Mouse (Mus musculus) ES-Bruce4 (cell line): ENCODE results near the gene Nmi. TPM values are rescaled to one million over a fixed set of nuclear protein-coding genes. Genes with fewer than 3 reads are reported as not detected.

ENCODE experiments used
- H3K27ac ChIP-seq: 2 replicates; pipeline ENCODE4 v1.5.1; 2012; ENCODE audit warnings: low read length, inconsistent platforms; ENCODE audit not compliant: insufficient read depth
- H3K27me3 ChIP-seq: 2 replicates; pipeline ENCODE4 v1.6.1; 2012; ENCODE audit warnings: mild to moderate bottlenecking, low read length, inconsistent platforms; ENCODE audit not compliant: control insufficient read depth, poor library complexity, insufficient read depth, severe bottlenecking
- H3K36me3 ChIP-seq: 2 replicates; pipeline ENCODE4 v1.6.1; 2012; ENCODE audit warnings: inconsistent platforms, mild to moderate bottlenecking, low read length, moderate library complexity; ENCODE audit not compliant: control insufficient read depth, poor library complexity, insufficient read depth, severe bottlenecking
- H3K4me1 ChIP-seq: one replicate; pipeline ENCODE4 v1.8.1; 2011; ENCODE audit warnings: low read length; ENCODE audit not compliant: control insufficient read depth, insufficient read depth
- H3K4me3 ChIP-seq: 2 replicates; pipeline ENCODE4 v1.5.1; 2011; ENCODE audit warnings: low read depth, mild to moderate bottlenecking, low read length
- H3K9ac ChIP-seq: 2 replicates; pipeline ENCODE4 v1.6.1; 2012; ENCODE audit warnings: low read depth, mild to moderate bottlenecking, inconsistent platforms; ENCODE audit not compliant: poor library complexity, severe bottlenecking
- H3K9me3 ChIP-seq: replicated peaks from 2 replicates; pipeline ENCODE4 v1.6.1; 2012; ENCODE audit warnings: mild to moderate bottlenecking, low read length, inconsistent platforms; ENCODE audit not compliant: control insufficient read depth, poor library complexity, insufficient read depth, severe bottlenecking
- CTCF ChIP-seq: IDR thresholded peaks from one replicate; pipeline ENCODE4 v1.8.1; 2011; ENCODE audit warnings: low read depth, low read length
- EP300 ChIP-seq: IDR thresholded peaks from 2 replicates; pipeline ENCODE4 v1.6.1; 2011; ENCODE audit warnings: low read depth, low read length; ENCODE audit not compliant: insufficient read depth
- POLR2A ChIP-seq: IDR thresholded peaks from one replicate; pipeline ENCODE4 v1.8.1; 2011; ENCODE audit warnings: low read length; ENCODE audit not compliant: insufficient read depth
- polyA plus RNA-seq: library from polyadenylated mRNA; stranded (reverse); fragments of >200 nt; gene quantifications from 2 replicates; pipeline ENCODE4 v1.2.4, GENCODE M21; 2011; ENCODE audit warnings: low read depth; ENCODE audit not compliant: missing spikeins, insufficient read depth, insufficient read length

The Nmi gene
- polyA plus RNA-seq, 1 experiment: 3.6 TPM

DNA sequence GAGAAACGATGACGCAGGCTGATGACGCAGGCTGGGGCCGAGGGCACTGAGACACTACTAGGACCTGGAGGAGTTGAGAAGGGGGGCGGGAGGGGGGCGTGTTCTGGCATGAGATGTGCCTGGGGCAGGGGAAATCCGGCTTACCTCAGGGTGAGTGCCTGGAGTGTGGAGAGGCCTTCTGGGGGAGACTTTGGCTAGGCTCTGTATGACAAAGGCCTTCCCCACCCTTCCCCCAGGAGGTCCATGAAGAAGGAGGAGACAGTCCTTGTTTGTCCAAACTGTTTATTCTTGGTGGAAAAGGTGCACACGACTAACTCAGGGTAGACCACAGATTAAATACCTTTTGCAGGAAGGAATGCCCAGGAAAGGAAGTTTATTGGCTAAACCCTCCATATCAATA is 28.2 kb upstream of the Nmi start:
- Histone ChIP-seq H3K36me3 (no peaks in the 10 kb centered on the region), H3K9me3 (no peaks in the 10 kb centered on the region), H3K4me3 (no peak overlapping the region), H3K27ac (no peak overlapping the region), H3K27me3 (no peaks in the 10 kb centered on the region), H3K4me1 (no peaks in the 10 kb centered on the region), H3K9ac (no peak overlapping the region)
- TF ChIP-seq EP300 (0 out of 2 replicates have a peak, but pooled peaks have one; percentile 34), POLR2A (no peak)

DNA sequence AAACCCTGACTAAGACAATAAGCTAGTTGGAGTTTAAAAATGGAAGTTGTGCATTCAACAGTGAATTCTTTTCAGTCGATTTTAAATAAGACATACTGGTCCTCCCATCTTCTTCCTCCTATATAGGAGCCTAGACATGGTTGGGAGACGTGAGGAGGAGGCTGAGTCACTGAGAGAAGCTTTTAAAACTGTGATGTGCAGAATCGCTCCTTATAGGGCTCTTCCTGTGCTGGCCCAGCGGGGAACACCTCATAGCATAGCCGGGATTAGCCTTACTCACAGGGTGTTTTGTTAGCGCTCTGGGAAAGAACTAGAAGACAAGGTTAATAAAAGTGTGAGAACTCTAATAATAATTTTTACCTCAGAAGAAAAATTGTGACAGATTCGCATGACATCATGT is 26.7 kb upstream of the Nmi start:
- H3K9ac ChIP-seq: no peak overlapping the region
- H3K4me1 ChIP-seq: no peaks in the 10 kb centered on the region
- H3K4me3 ChIP-seq: no peak overlapping the region
- no peaks in the 10 kb centered on the region for H3K27me3 ChIP-seq
- TF ChIP-seq CTCF: no peak
- no peak for TF ChIP-seq POLR2A
- no peak for TF ChIP-seq EP300
- no peaks in the 10 kb centered on the region for H3K9me3 ChIP-seq
- no peaks in the 10 kb centered on the region for H3K36me3 ChIP-seq
- no peak overlapping the region for H3K27ac ChIP-seq

DNA sequence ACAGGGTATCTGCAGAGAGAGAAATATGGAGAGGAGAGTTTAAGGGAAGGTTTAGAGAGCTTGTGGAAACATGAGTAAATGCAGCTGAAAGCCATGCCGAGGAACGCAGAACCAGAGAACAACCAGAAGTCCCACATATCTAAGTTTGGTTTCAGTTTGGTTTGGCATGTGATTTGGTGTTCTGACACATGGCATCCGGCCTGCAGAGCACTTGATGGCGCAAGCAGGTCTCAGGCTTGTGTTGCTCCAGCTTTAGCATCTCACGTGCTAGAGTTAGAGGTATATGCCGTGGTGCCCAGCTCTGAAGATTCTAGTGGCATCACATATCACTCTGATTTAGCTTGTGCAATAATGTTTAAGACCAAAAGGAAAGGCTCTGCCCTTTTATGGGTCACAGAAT is 18.2 kb upstream of the Nmi start:
- H3K4me1 ChIP-seq: no peaks in the 10 kb centered on the region
- H3K4me3 ChIP-seq: no peak overlapping the region
- no peak overlapping the region for H3K9ac ChIP-seq
- no peaks in the 10 kb centered on the region for H3K27me3 ChIP-seq
- H3K36me3 ChIP-seq: no peaks in the 10 kb centered on the region
- no peak for TF ChIP-seq POLR2A
- TF ChIP-seq EP300: no peak
- TF ChIP-seq CTCF: no peak
- H3K9me3 ChIP-seq: no peaks in the 10 kb centered on the region
- H3K27ac ChIP-seq: no peak overlapping the region

DNA sequence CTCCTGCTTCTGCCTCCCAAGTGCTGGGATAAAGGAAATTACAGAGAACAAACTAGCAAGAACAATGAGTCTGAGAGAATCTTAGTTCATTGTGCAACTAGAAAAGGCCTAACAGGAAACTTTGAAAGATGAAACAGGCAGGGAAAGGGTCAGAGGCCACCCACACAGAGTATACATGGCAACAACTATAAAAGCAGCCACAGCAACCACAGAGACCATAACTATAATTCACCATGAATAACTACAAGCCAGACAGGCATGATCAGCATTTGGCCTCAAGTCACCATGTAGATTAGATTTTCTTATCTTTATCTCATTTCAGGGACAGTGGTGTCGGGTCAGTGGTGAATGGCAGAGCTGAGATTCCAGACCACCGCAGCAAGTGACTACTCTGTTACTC is 16.3 kb upstream of the Nmi start:
- H3K27me3 ChIP-seq: no peaks in the 10 kb centered on the region
- no peaks in the 10 kb centered on the region for H3K36me3 ChIP-seq
- H3K4me1 ChIP-seq: no peaks in the 10 kb centered on the region
- TF ChIP-seq CTCF (no peak), POLR2A (no peak), EP300 (no peak)
- no peaks in the 10 kb centered on the region for H3K9me3 ChIP-seq
- H3K27ac ChIP-seq: no peak overlapping the region
- H3K9ac ChIP-seq: no peak overlapping the region
- no peak overlapping the region for H3K4me3 ChIP-seq

DNA sequence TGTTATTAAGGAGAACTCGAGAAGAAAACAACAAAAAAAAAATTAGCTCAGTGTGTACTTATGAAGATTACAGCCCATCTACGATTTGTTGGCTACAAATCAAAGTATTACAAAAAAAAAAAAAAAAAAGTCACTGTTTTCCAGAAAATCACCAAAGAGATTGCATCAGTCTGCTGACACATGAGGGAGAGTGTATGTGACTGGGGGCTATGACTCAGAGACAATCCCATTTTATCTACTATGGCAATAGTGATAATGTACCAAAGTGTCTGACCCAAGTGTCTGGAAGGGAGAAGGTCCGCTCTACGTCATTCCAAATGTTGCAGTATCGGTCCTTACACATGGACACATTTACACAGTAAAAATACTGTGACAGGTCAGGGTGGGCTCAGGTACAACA is 13.4 kb upstream of the Nmi start:
- H3K9ac ChIP-seq: no peak overlapping the region
- H3K36me3 ChIP-seq: no peaks in the 10 kb centered on the region
- no peaks in the 10 kb centered on the region for H3K27me3 ChIP-seq
- H3K4me1 ChIP-seq: no peaks in the 10 kb centered on the region
- H3K4me3 ChIP-seq: no peak overlapping the region
- TF ChIP-seq POLR2A (no peak), EP300 (no peak), CTCF (no peak)
- no peak overlapping the region for H3K27ac ChIP-seq
- H3K9me3 ChIP-seq: no peaks in the 10 kb centered on the region

DNA sequence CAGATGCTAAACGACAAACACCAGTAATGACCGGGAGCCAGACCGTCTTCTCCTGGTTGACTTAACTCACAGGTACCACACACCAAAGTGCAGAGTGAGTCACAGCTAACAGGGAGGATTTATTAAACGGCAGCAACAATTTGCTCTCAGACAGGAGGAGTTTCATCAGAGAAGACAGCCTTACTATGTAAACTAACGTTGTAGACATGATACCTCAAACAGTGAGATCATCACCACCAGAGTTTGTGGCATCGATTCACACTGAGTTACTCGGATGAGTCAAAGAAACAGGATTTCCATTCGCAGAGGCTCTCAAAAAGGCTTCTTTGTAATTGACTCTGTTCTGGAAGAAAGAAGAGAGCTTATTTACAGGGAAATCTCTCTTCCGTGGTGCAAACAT is 12.9 kb upstream of the Nmi start:
- Histone ChIP-seq H3K27me3 (no peaks in the 10 kb centered on the region), H3K4me1 (no peaks in the 10 kb centered on the region), H3K9ac (no peak overlapping the region), H3K36me3 (no peaks in the 10 kb centered on the region), H3K9me3 (no peaks in the 10 kb centered on the region), H3K27ac (no peak overlapping the region), H3K4me3 (no peak overlapping the region)
- TF ChIP-seq CTCF: no peak

DNA sequence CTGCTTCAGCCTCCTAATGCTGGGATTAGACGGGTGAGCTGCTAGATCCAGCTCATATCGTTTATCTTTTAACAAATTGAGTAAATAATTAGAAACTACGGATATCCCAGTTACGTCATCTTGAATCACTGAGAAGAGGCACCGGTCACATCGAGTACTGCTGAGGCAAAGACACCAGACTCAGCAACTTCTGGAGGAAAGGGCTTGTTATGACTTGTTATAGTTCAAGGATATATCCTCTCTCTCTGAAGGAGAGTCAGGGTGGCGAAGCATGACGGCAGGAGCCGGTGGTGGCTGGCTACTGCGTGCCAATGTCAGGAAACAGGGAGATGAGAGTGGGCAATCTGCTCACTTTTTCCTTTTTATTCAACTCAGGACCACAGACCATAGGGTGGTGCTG is 11.9 kb upstream of the Nmi start:
- Histone ChIP-seq H3K27ac (no peak overlapping the region), H3K36me3 (no peaks in the 10 kb centered on the region), H3K9me3 (no peaks in the 10 kb centered on the region), H3K4me3 (no peak overlapping the region), H3K9ac (no peak overlapping the region), H3K27me3 (no peaks in the 10 kb centered on the region), H3K4me1 (no peaks in the 10 kb centered on the region)
- no peak for TF ChIP-seq POLR2A
- TF ChIP-seq CTCF: no peak
- no peak for TF ChIP-seq EP300
